Mouse (Mus musculus) E14TG2a.4 (cell line): Measurements from ENCODE around the gene 1700061G19Rik.
A peak's percentile ranks its signal among the peaks of the same experiment; 100 is the strongest.

ENCODE experiments used
- H3K27me3 ChIP-seq: 2 replicates; pipeline ENCODE4 v1.6.1; 2014; ENCODE audit warnings: low read length, control low read depth; ENCODE audit not compliant: insufficient read depth
- H3K36me3 ChIP-seq: 2 replicates; pipeline ENCODE4 v1.6.1; 2014; ENCODE audit warnings: low read length, control low read depth; ENCODE audit not compliant: insufficient read depth
- H3K4me1 ChIP-seq: replicated peaks from 2 replicates; pipeline ENCODE4 v1.6.1; 2014; ENCODE audit warnings: low read depth, low read length, control low read depth
- H3K4me3 ChIP-seq: replicated peaks from 2 replicates; pipeline ENCODE4 v1.5.1; 2014; ENCODE audit warnings: mild to moderate bottlenecking, low read length
- H3K9me3 ChIP-seq: 2 replicates; pipeline ENCODE4 v1.6.1; 2014; ENCODE audit warnings: low read length, control low read depth
- CTCF ChIP-seq: conservative IDR thresholded peaks from 2 replicates; pipeline ENCODE4 v1.5.1; 2014; ENCODE audit warnings: low read length
- NANOG ChIP-seq: IDR thresholded peaks from 2 replicates; pipeline ENCODE4 v1.6.1; 2014; ENCODE audit warnings: borderline replicate concordance, low read length, mixed read lengths
- POU5F1 ChIP-seq: IDR thresholded peaks from 2 replicates; pipeline ENCODE4 v1.6.1; 2014; ENCODE audit warnings: low read length, borderline replicate concordance

The 1700061G19Rik gene

DNA sequence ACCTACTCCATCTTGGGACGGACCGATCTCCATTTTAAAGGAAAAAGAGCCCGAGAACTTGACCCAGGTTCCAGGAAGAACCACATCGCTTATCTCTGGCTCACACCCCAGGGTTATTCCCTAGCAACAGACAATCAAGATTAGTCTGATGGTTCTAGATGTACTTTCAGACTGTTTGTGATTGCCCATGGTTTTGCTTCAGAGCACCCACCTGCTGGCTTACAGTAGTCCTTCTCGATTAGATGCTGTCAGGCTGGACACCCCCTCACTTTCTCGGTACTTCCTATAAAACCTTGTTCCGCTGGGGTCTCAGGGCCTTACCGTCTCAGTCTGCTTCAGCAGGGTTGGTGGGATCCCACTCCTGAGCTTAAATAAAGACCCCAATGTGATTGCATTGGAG is 38.9 kb upstream of the 1700061G19Rik start:
- no peak overlapping the region for H3K4me3 ChIP-seq
- H3K27me3 ChIP-seq: no peaks in the 10 kb centered on the region
- TF ChIP-seq CTCF (no peak), POU5F1 (no peak)
- peaks cover 79% of the 10 kb centered on the region for H3K4me1 ChIP-seq
- no peaks in the 10 kb centered on the region for H3K36me3 ChIP-seq
- H3K9me3 ChIP-seq: no peaks in the 10 kb centered on the region

DNA sequence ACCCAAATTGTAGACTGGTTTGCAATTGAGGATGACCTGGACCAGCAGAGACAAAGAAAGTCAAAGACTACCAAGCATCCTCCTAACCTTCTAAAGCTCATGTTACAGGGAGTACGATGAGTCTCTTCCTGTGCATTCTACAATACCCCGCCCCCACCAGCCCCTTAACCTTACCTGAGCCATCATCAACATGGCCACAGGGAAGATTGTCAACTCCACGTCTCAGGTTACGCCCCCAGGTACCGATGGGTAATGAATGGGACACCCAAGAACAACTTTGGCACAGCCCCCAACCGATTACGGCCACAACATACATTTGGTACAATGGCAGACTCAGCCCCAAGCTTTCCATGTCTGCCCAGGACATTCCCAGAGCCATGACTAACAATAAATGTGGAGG is 34.8 kb upstream of the 1700061G19Rik start:
- peaks cover 59% of the 10 kb centered on the region for H3K4me1 ChIP-seq
- H3K9me3 ChIP-seq: no peaks in the 10 kb centered on the region
- H3K4me3 ChIP-seq: no peak overlapping the region
- H3K27me3 ChIP-seq: no peaks in the 10 kb centered on the region
- H3K36me3 ChIP-seq: no peaks in the 10 kb centered on the region
- TF ChIP-seq POU5F1: no peak
- TF ChIP-seq NANOG: no peak
- no peak for TF ChIP-seq CTCF

DNA sequence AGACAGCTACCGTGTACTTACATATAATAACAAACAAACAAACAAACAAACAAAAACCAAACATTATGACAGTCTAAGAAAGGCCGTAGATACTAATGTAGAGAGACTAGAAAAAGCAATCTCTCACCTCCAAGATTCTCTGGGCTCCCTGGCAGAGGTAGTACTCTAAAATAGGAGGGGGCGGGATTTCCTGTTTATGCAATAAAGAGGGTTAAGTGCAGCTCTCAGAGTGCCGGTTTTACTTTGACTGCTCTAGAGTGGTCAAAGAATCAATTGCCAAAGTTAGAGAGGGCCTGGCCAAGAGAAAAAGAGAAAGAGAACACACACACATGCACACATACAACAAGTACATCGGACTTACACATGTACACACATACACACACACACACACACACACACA is 33.1 kb upstream of the 1700061G19Rik start:
- Histone ChIP-seq H3K27me3 (no peaks in the 10 kb centered on the region), H3K36me3 (no peaks in the 10 kb centered on the region), H3K9me3 (no peaks in the 10 kb centered on the region), H3K4me3 (no peak overlapping the region), H3K4me1 (peaks cover 55% of the 10 kb centered on the region)
- TF ChIP-seq POU5F1 (no peak), CTCF (no peak), NANOG (no peak)

DNA sequence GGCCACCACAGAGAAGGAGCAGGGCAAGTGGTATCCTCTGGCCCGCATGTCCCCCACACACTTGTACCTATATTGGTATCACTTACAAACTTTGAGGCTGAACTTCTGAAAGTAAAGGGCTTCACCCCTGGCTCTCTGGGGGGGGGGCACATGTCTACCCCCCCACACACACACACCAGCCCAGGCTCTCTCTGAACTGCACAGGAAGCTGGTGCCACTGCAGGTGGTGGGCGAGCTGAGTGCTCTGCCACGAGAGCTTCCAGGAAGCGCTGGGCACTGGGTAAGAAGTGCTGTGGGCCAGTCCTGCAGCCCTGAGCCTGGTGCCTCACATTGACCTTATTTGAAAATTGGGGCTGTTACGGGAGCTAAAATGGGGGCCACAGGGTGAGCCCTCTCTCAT is 31.6 kb upstream of the 1700061G19Rik start:
- TF ChIP-seq POU5F1 (no peak), CTCF (no peak), NANOG (no peak)
- Histone ChIP-seq H3K27me3 (peaks cover 9% of the 10 kb centered on the region), H3K9me3 (no peaks in the 10 kb centered on the region), H3K4me1 (peaks cover 51% of the 10 kb centered on the region), H3K36me3 (no peaks in the 10 kb centered on the region), H3K4me3 (no peak overlapping the region)

DNA sequence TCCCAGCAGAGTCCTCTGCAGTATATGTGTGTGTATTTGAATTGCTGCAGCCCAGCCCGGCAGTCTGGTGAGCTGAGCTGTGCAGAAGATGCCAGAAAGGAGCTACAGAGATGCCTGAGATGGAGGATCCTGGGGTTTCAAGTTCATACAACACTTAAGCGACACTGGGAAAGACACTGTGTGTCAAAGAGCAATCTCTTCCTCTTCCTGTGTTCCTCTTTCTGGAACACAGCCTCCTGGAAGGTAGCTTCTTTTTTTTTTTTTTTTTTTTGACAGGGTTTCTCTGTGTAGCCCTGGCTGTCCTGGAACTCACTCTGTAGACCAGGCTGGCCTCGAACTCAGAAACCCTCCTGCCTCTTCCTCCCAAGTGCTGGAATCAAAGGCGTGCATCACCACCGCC is 26.5 kb upstream of the 1700061G19Rik start:
- Histone ChIP-seq H3K9me3 (no peaks in the 10 kb centered on the region), H3K4me1 (peaks cover 41% of the 10 kb centered on the region), H3K27me3 (peaks cover 22% of the 10 kb centered on the region), H3K36me3 (no peaks in the 10 kb centered on the region), H3K4me3 (no peak overlapping the region)
- TF ChIP-seq CTCF (no peak), NANOG (no peak), POU5F1 (no peak)

DNA sequence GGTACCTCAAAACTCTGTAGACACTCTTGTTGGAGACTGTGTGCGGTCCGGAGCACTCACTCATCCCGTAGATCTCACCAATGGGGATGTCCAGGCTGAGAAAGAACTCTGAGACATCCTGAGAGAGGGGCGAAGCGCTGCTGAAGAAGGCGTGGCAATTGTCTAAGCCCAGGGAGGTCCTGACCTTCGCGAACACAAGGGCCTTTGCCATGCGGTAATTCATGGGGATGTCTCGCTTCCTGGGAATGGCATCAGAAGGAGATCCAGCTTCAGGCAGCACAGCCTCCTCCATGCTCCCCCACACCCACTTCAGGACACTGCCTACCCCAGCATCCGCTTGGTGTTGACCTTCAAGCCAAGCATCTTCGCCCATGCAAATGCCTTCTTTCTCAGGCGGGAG is 25.6 kb upstream of the 1700061G19Rik start:
- H3K4me3 ChIP-seq: peak overlapping the region; percentile 27; the same call in 1 of the 2 replicates
- no peaks in the 10 kb centered on the region for H3K9me3 ChIP-seq
- H3K27me3 ChIP-seq: peaks cover 22% of the 10 kb centered on the region
- H3K4me1 ChIP-seq: peaks cover 40% of the 10 kb centered on the region
- no peaks in the 10 kb centered on the region for H3K36me3 ChIP-seq
- TF ChIP-seq CTCF: no peak
- TF ChIP-seq NANOG: no peak
- TF ChIP-seq POU5F1: no peak

DNA sequence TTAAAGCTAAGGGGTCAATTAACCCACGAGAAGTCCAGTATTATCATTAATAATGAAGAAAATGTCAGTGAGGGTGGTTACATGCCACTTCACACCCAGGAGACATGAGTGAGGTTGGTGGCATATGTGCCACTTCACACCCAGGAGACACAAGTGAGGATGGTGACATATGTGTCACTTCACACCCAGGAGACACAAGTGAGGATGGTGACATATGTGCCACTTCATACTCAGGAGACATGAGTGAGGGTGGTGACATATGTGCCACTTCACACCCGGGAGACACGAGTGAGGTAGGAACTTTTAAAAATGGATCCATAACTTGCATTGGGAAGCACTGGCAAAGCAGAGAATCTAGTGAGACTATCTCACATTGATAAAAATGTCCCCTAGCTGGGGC is 24.1 kb upstream of the 1700061G19Rik start:
- no peaks in the 10 kb centered on the region for H3K9me3 ChIP-seq
- H3K36me3 ChIP-seq: no peaks in the 10 kb centered on the region
- TF ChIP-seq CTCF (no peak), POU5F1 (no peak), NANOG (no peak)
- H3K4me1 ChIP-seq: peaks cover 41% of the 10 kb centered on the region
- H3K27me3 ChIP-seq: peaks cover 22% of the 10 kb centered on the region
- H3K4me3 ChIP-seq: no peak overlapping the region

DNA sequence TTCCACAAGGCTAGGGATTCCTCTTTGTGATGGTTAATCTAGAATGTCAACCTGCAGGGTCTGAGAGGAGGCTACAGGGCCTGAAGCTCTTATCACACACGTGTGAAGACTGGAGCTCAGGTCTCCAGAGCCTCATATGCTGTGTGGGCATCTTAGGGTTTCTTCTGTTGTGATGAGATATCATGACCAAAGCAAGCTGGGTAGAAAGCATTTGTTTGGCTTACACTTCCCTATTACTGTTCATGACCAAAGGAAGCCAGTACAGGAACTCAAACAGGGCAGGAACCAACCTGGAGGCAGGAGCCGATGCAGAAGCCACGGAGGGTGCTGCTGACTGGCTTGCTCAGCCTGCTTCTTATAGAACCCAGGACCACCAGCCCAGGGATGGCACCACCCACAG is 19.9 kb upstream of the 1700061G19Rik start:
- H3K27me3 ChIP-seq: no peaks in the 10 kb centered on the region
- peaks cover 51% of the 10 kb centered on the region for H3K4me1 ChIP-seq
- no peaks in the 10 kb centered on the region for H3K9me3 ChIP-seq
- no peak overlapping the region for H3K4me3 ChIP-seq
- H3K36me3 ChIP-seq: no peaks in the 10 kb centered on the region
- TF ChIP-seq CTCF: no peak
- TF ChIP-seq NANOG: no peak
- no peak for TF ChIP-seq POU5F1

DNA sequence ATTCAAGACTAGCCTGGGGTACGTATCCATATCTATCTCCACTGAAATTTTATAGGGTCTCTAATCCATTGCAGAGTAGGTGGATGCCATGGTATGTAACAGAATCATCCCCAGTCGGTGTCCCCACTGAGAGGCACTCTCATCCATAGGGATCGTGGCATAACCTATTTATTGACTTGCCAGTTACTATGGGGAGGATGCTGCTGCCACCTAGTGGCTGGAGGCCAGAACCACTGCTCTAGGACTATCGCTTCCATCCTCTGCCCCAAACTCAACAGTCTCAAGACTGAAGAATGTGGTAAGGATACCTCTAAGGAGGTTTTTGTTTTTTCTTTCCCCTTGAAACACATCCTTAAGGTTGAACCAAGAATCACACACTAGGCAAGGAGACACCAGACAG is 17.1 kb upstream of the 1700061G19Rik start:
- no peaks in the 10 kb centered on the region for H3K27me3 ChIP-seq
- TF ChIP-seq POU5F1: no peak
- peak; percentile 96 for TF ChIP-seq CTCF
- no peak for TF ChIP-seq NANOG

More for the DNA sequence above, 17.1 kb upstream of the 1700061G19Rik start:
- Histone ChIP-seq H3K4me3 (no peak overlapping the region), H3K4me1 (peaks cover 62% of the 10 kb centered on the region), H3K9me3 (no peaks in the 10 kb centered on the region), H3K36me3 (no peaks in the 10 kb centered on the region)
